Mouse (Mus musculus): ENCODE results near the gene Vps13a.

Vps13a gene

DNA sequence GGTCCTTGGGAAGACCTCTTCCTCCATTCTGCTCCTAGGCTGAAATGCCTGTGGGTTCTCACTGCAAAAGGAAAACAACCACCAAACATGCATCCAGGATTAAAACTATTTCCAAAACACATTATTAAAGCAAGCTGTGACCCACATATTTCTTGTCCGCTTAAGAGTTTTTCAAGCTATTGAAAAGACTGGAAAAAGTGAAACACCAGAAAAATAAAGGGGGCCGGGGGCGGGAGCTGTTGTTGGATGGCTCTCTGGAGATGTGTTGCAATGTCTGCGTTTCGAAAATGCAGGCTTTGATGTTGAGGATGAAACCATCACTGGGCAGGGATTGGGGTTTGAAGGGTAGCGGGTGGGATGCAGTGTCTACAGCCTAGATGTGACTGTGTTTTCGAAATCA is 196.2 kb downstream of the Vps13a start:
- no peak for ATAC-seq (ENCODE audit: low TSS enrichment)

GRCm38 (mm10) chr19:16580501-16580900 is 200.2 kb downstream of the Vps13a start:
- no peak for ATAC-seq (ENCODE audit: low TSS enrichment)

DNA sequence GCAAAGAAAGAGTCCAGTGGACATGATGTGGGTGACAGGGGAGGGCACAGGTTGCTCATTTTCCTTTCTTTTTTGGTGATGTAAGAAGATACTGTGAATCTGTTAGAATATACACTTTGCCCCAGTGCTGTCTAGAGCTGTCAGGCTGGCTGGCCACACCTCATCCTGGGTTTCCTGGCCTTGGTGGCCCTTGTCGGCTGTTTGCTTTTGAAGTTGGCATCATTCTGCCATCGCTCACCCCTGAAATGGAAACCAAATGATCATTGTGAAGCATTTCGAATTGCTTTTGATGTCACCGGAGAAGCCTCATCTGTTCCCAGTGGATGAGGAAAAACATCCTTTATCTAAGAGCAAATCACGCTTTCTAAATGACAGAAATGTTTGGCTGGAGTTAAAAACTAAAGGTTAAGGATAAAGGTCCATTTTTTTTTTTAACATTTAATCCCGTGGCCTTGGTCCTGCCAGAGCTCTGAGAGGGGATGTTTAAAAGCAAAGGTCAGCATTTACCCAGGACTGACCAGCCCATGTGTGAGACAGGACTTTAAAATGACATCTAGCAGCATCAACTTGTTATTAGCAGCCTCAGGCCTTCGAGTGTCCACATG is 201.0 kb downstream of the Vps13a start:
- no peak for ATAC-seq (ENCODE audit: low TSS enrichment)

DNA sequence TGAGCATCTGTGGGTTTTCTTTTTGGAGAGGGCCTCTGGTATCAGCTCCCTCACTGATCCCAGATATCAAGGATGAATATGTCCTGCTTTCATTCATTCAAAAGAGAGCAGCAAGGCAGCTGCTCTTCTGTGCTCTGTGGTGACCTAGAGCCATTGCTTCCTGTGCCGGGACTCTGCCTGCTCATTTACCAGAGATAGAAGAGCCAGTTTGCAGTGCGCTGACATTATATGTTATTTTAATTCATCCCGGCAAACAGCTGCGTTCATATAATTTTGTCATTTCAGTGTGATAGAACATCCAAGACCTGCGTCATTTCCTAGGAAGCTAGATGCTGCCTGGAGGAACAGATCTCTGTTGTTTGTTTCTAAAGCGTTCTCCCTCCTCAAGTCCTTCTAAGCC is 203.9 kb downstream of the Vps13a start:
- ATAC-seq (ENCODE audit: low TSS enrichment): no peak

Data from frontal cortex, adult (tissue).